In the genomic region with DNA sequence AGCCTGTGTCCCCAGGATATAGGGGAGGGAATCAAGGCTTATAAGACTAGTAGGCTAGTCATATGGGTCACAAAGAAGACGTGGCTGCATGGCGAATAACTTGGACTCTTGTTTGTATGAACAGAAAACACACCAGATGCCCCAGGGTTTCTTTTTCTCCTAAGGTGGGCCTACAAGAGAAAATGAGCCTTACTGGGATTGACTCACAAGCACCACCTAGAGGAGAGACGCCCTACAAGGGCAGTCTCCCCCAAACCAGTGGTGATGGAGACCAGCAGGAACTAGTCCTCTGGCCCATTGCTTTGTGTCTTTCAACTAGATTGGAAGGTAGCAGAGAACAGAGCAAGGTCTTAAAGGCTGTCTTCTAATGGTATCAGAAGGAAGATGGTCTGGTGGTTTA, we compare ENCODE assay signal across 9 mouse cellular contexts. TPM values are rescaled to one million over a fixed set of nuclear protein-coding genes. Genes with fewer than 3 reads are reported as not detected.
A peak's percentile ranks its signal among the peaks of the same experiment; 100 is the strongest.
DNase-seq lines count a peak whose midpoint lies in the region; ATAC-seq lines count a peak whose summit lies in the region.
"Had no signal": no experiment of that assay in that cellular context is flagged by ENCODE, and none has a peak within 500 bp of the region (broad histone marks: within the 10 kb centered on the region; RNA-seq: fewer than 3 reads in every experiment).

No protein-coding gene starts in this region.

- 54% methylated on average over 3 of the region's 3 CpGs for WGBS in kidney, embryonic 16.5 days

- H3K27me3 ChIP-seq in kidney, embryonic 16.5 days (ENCODE audit: insufficient read depth, low read length), result no peaks in the 10 kb centered on the region
- H3K27me3 ChIP-seq: limb, embryonic 15.5 days had no signal

- no peak for ATAC-seq in kidney, embryonic 16.5 days (ENCODE audit: low FRiP score, low TSS enrichment)

- no peaks in the 10 kb centered on the region for H3K36me3 ChIP-seq in kidney, embryonic 16.5 days (ENCODE audit: insufficient read depth, low read length)
- H3K36me3 ChIP-seq: limb, embryonic 15.5 days had no signal

- H3K9ac ChIP-seq in kidney, embryonic 16.5 days (replicated peaks; ENCODE audit: low read length), result no peak overlapping the region
- H3K9ac ChIP-seq: limb, embryonic 15.5 days had no signal

- intact Hi-C loops in left cerebral cortex, postnatal 4 days (cut with DNase I), result loop anchor here (10.0 kb wide), 1 partner anchor 782 kb away; no protein-coding TSS in a partner anchor

- no peak overlapping the region for H3K27ac ChIP-seq in kidney, embryonic 16.5 days (ENCODE audit: low read length)
- H3K27ac ChIP-seq: limb, embryonic 15.5 days had no signal

- H3K4me3 ChIP-seq in kidney, embryonic 16.5 days (ENCODE audit: low read length), result no peak overlapping the region
- H3K4me3 ChIP-seq: erythroblast, embryonic 14.5 days; limb, embryonic 15.5 days had no signal

- H3K4me1 ChIP-seq in kidney, embryonic 16.5 days (ENCODE audit: insufficient read depth, low read length), result peaks cover 15% of the 10 kb centered on the region; the same call in 1 of the 2 replicates

- no peak overlapping the region for H3K4me2 ChIP-seq in kidney, embryonic 16.5 days (replicated peaks; ENCODE audit: low read depth, low read length)
- H3K4me2 ChIP-seq: limb, embryonic 15.5 days had no signal

- DNase-seq in kidney, adult 18-20 months, result peak; percentile 34
- DNase-seq in 3T3-L1 (ENCODE audit: low read depth, low spot score) (peak; percentile 55), 416B (ENCODE audit: low read depth) (peak; percentile 68)
- peak; percentile 69 to 73 for DNase-seq in cerebellum, postnatal 10 days
- DNase-seq in left cerebral cortex, postnatal 4 days, result peak; percentile 31
- DNase-seq in thymus, postnatal 36 days, result peak; percentile 41 to 49

- no peaks in the 10 kb centered on the region for H3K9me3 ChIP-seq in kidney, embryonic 16.5 days (ENCODE audit: low read length)
- H3K9me3 ChIP-seq: limb, embryonic 15.5 days had no signal

RNA-seq across cellular contexts. Expression of a gene that starts 22.7 kb away (rescaled TPM):
- polyA plus RNA-seq in kidney, embryonic 16.5 days (2015; fragmentation: Nextera tagmentation; extraction: Ambion mirVana), result 0.92 and 1.4 TPM in 2 replicates
- total RNA-seq in left cerebral cortex, postnatal 4 days (2021), result under 1 TPM in 1 of 2 experiments, not detected in 1; 0.24 TPM

RNA-seq across cellular contexts. Expression of a gene that starts 51.8 kb away (rescaled TPM):
- polyA plus RNA-seq in kidney, embryonic 16.5 days (2015; fragmentation: Nextera tagmentation; extraction: Ambion mirVana), result 122 and 131 TPM in 2 replicates
- 10 to 100 TPM; 36.5 to 36.7 TPM for total RNA-seq in left cerebral cortex, postnatal 4 days (2021)
